Mouse (Mus musculus): ENCODE measurements around the gene Hipk3. TPM values are rescaled to one million over a fixed set of nuclear protein-coding genes. Genes with fewer than 3 reads are reported as not detected.
A peak's percentile ranks its signal among the peaks of the same experiment; 100 is the strongest.

The Hipk3 gene
- total RNA-seq, 2 experiments from 2014 or later, result 35.9 to 36.0 TPM

DNA sequence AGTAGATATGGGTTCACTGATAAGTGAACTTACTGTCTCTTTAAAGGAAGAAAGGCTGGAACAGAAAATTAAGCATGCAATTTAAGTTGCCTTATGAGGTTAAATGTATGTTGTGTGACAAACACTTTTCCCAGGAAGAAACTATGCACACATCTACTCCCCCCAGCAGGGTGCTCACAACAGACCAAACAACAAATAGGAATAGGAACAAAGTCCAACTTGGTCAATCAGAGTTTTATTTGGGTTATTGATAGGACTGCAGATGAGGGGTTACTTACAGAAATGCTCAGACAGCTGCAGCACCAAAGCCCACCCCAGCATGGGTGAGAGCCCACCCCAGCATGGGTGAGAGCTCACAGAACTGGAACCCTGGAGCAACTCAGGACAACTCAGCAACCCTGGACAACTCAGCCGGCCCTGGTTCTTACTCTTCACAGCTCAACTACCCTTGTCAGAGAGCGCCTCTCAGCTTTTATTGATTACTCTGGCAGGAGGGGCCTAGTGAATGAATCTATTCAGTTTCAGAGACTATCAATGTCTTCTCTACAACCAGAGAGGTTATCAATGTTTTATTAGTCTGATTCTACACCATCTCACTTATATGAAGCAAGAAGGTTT lies 16.7 kb downstream of the Hipk3 start:
- no peak for ATAC-seq (replicated peaks; ENCODE audit: poor library complexity, severe bottlenecking)

DNA sequence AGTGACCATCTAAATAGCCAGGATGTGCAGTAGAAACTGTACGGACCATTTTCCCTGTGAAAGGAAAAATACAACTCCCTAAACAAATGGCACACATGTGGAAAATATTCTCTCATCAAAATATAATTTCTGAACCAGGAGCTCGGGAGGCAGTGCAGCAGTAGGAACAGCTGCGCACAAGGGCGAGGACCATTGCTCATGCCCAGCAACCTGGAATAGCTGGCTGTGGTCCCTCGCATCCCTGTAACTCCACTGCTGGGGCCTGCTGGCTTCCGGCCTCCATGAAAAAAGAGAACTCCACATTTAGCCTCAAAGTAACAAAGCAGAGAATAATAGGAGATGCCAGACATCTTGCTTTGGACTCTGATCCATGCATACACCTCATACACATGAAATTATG lies 22.2 kb downstream of the Hipk3 start:
- no peak for ATAC-seq (replicated peaks; ENCODE audit: poor library complexity, severe bottlenecking)

DNA sequence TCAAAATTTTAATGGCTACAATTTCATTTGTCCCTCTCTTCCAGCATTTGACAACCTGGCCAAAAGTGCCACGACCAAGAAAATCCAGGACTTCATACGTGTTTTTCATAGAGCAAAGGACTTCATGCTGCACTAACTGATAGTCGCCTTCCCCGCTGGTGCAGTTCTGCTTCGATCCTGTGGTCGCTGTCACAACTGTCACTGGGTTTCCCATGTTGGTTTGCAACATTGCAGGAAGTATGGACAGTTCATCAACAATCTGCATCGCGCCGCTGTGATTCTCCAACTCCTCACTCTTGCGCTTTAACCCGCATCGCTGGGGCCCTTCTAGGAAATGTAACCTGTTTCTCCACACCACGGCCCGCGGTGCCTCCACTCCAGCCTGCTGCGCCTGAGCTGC lies 23.1 kb downstream of the Hipk3 start:
- peak; percentile 84 for ATAC-seq (replicated peaks; ENCODE audit: poor library complexity, severe bottlenecking)

- ATAC-seq (replicated peaks; ENCODE audit: poor library complexity, severe bottlenecking), result no peak
These were observed 23.7 kb downstream of the Hipk3 start for GRCm38 (mm10) chr2:104470536-104470935.

DNA sequence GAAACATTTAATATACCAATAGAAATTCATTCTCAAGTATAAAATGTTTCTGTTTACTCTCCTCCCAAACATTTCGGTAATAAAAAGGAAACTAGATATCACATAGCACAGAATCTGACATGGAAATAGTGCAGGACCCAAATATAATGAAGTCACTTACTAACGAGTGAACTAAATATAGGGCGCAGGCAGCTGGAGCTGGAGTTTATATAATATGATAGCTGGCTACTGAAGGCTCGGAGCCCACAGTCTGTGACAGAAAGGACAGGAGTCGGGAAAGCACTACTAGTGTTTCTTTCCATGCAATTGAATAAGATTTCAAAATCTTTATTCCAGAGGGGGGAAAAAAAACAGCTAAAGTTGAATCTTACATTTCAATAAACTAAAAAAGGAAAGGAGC lies 25.8 kb downstream of the Hipk3 start:
- no peak for ATAC-seq (replicated peaks; ENCODE audit: poor library complexity, severe bottlenecking)

GRCm38 (mm10) chr2:104466908-104467616 lies 27.2 kb downstream of the Hipk3 start:
- no peak for ATAC-seq (replicated peaks; ENCODE audit: poor library complexity, severe bottlenecking)

GRCm38 (mm10) chr2:104465639-104466430 lies 28.4 kb downstream of the Hipk3 start:
- no peak for ATAC-seq (replicated peaks; ENCODE audit: poor library complexity, severe bottlenecking)

DNA sequence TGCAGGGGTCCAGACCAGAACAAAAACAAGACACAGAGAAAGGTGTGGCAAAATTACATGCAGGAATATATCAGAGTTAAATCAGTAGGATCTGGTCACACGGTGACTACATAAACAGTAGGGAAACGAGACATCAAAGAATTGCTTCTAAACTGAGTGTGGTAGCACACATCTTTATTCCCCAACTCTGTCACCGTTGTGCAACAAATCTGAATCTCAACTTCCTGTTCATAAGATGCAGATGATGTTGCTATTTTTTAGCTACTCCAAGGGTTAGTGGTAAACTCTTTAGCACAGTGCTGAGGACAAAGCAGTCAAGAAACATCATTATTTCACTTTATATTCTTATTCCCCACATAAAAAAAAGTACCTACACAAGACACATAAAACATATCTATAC lies 34.2 kb downstream of the Hipk3 start:
- peak; percentile 82 for ATAC-seq (replicated peaks; ENCODE audit: poor library complexity, severe bottlenecking)

DNA sequence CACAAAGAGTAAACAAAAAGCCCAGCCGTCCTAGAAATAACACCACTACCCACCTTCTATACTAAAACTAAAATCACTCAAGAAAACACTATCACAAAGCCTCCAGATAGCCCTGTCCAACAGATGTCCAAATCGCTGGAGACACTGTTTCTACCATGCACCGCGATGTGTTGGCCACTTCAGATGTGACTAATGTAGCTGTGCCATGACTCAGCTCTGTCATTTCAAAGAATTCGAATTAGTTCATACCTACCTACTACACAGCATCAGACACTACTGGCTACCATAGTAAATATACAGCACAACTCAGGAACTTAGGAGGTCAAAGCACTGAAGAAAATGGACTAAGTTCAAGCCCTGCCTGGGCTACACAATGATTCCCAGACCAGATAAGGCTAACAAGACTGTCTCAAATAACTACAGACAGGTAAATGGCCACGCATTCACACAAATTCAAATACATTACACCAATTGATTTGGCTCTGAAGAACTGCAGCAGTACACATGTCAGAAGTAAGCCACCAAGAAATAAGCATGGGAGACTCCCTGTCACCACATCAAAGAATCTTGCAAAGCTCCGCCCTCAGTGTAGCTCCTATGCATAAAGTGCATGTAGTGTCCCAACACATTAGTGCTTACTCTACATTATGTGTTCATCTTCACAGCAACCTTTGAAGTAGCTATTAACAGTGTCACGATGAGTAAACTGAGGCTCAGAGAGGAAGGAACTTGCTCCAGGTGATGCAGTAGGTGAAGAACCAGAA lies 35.5 kb downstream of the Hipk3 start:
- no peak for ATAC-seq (replicated peaks; ENCODE audit: poor library complexity, severe bottlenecking)

- no peak for ATAC-seq (replicated peaks; ENCODE audit: poor library complexity, severe bottlenecking)
These were observed 37.1 kb downstream of the Hipk3 start for GRCm38 (mm10) chr2:104457106-104457505.

DNA sequence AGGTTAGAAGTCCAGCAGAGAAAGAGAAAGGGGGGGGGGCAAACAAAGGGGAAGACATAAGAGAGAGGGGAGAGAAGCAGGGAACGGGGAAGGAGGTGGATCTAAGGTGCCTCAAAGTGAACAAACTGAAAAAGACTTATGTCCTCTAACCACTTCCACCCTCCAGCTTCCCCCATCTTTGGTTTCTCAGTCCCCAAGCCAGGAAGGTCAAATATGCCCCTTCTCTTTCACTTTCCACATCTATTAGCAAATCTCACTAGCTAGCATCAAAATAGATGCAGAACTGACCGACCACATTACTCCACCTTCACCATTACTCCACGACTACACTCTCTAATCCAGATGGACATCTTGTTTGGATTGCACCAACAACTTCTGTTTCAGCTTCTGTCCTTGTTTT lies 43.6 kb downstream of the Hipk3 start:
- peak; percentile 87 for ATAC-seq (replicated peaks; ENCODE audit: poor library complexity, severe bottlenecking)

- ATAC-seq (replicated peaks; ENCODE audit: poor library complexity, severe bottlenecking), result no peak
These were observed 45.1 kb downstream of the Hipk3 start for GRCm38 (mm10) chr2:104449191-104449590.

- no peak for ATAC-seq (replicated peaks; ENCODE audit: poor library complexity, severe bottlenecking)
These were observed 46.0 kb downstream of the Hipk3 start for GRCm38 (mm10) chr2:104448201-104448600.

DNA sequence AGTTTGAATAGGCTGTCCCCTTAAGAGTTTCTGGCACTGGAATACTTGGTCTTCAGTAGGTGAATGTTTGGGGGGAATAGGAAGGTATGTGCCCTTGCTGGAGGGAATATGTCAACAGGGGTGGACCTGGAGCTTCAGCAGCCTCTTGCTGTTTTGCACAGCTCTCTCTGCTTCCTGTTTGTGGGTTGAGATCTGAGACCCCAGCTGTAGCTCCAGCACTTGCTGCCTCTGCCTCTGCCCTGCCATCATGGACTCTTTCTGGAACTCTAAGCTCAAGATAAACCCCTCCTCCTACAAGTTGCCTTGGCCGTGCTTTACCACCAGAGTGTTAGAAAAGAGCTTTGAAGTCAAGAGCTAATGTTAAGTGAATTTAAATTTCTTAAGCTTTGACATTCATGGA lies 48.2 kb downstream of the Hipk3 start:
- no peak for ATAC-seq (replicated peaks; ENCODE audit: poor library complexity, severe bottlenecking)

GRCm38 (mm10) chr2:104444776-104445175 lies 49.5 kb downstream of the Hipk3 start:
- peak; percentile 81 for ATAC-seq (replicated peaks; ENCODE audit: poor library complexity, severe bottlenecking)

DNA sequence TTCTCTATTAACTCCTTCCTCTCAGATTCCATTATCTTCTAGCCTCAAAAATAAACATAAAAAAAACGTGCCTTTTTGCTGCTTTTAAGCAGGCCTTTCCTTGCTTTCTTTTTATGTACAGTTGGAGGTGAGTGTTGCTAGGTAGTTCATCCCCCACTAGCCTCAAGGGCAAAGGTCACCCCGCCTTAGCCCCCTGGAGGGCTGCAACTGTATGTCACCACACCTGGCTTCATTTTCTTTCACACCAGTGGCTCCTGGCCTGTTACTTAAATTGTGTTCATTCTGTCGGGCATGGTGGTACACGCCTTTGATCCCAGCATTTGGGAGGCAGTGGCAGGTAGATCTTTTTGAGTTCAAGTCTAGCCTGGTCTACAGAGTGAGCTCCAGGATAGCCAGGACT lies 51.9 kb downstream of the Hipk3 start:
- ATAC-seq (replicated peaks; ENCODE audit: poor library complexity, severe bottlenecking), result no peak

DNA sequence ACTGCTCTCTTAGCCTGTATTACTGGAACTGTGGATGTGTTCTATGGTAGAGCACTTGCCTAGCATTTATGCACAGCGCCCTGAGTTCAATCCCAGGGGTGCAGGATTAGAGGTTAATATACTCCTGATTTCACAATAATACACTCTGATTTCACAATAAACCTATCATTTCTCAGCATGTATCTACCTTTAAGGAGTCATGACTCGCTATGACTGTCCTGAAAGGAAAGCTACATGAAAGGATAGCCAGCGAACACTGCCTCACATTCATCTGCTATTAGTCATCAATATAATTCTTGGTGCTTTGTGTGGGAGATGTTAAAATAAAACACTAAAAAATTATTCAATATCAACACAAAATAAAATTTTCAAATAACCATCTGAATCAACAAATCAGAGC lies 58.0 kb downstream of the Hipk3 start:
- no peak for ATAC-seq (replicated peaks; ENCODE audit: poor library complexity, severe bottlenecking)

DNA sequence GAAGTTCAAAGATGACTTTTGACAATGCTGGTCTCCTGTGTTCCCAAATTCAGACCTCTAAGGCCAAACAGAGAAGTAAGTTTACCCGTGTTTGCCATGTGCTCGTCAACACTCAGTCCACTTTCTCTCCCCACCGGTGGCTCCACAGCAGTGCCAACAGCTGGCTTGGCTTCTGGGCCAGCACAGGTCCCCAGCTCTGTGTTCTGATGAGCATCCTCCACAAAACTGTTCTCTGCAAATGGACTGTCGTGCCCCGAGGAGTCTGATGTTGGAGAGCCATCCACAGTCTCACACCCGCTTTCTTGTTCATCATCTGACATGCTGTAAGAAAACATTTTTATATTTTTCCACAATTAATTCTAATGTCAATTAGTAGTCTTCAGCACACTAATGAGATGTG lies 63.2 kb downstream of the Hipk3 start:
- ATAC-seq (replicated peaks; ENCODE audit: poor library complexity, severe bottlenecking), result no peak

DNA sequence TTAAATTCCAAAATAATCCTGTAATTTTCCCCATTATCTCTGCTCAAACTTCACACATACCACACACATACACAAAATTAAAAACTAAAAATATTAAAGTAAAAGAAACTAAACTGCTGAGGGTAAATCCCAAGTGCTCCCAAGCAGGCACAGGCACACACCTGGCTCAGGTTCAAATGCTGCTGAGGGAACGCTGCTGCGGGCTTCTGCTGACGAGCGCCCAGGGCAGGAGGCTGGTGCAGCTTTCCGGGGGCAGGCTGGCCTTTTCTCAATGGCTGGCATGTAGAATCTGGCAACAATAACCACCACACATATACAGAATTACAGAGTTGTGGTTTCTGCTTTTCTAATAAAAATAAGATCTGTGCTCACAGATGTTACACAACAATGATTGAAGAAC lies 63.7 kb downstream of the Hipk3 start:
- ATAC-seq (replicated peaks; ENCODE audit: poor library complexity, severe bottlenecking), result no peak

DNA sequence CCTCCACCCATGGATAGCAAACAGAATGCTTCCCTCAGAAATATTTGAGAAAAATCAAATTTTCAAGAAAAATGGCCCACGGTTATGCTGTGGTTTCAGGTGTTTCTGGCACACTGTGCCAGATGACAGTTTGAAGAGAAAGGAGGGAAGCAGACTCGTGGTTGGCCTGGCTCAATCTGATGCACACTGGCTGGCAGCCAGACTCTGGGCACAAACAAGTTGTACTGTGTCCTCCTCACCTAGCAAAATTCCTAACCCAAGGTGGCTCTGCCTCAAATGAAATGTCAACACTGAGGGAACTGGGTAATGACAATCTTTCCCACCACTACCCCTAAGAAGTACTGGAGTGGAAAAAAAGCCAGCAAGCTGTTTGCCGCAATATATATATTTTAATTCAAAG lies 68.1 kb downstream of the Hipk3 start:
- ATAC-seq (replicated peaks; ENCODE audit: poor library complexity, severe bottlenecking), result no peak

- peak; percentile 59 for ATAC-seq (replicated peaks; ENCODE audit: poor library complexity, severe bottlenecking)
These were observed 72.0 kb downstream of the Hipk3 start for GRCm38 (mm10) chr2:104422230-104422629.

Measured in granulocyte monocyte progenitor cell, adult 5-6 weeks (primary cell).